Mouse (Mus musculus) hindbrain, embryonic 13.5 days (tissue): Measurements from ENCODE around the gene Notch3. TPM values are rescaled to one million over a fixed set of nuclear protein-coding genes. Genes with fewer than 3 reads are reported as not detected.
A peak's percentile ranks its signal among the peaks of the same experiment; 100 is the strongest.
"Not testable (repeated sequence)": the region's sequence is repeated elsewhere in the genome, so short reads cannot be mapped to it uniquely, and the experiment has no call there.

Experiments
- ATAC-seq: fragments of 200-750 bp; cut with Nextera tagmentation; 2 replicates; pipeline ENCODE4 v1.8.0; 2017; ENCODE audit warnings: moderate TSS enrichment; ENCODE audit not compliant: low FRiP score
- H3K27ac ChIP-seq: fragments of 300-500 bp; sonication (generic); 2 replicates; pipeline ENCODE4 v1.5.1; 2015; ENCODE audit warnings: inconsistent platforms, mild to moderate bottlenecking, moderate library complexity
- H3K27me3 ChIP-seq: fragments of 300-500 bp; sonication (generic); 2 replicates; pipeline ENCODE4 v1.6.1; 2015; ENCODE audit warnings: mild to moderate bottlenecking, inconsistent platforms
- H3K36me3 ChIP-seq: fragments of 300-500 bp; sonication (generic); 2 replicates; pipeline ENCODE4 v1.6.1; 2015; ENCODE audit warnings: mild to moderate bottlenecking, inconsistent platforms
- H3K4me1 ChIP-seq: fragments of 300-500 bp; sonication (generic); replicated peaks from 2 replicates; pipeline ENCODE4 v1.6.1; 2015; ENCODE audit warnings: inconsistent platforms
- H3K4me2 ChIP-seq: fragments of 300-500 bp; sonication (generic); 2 replicates; pipeline ENCODE4 v1.6.1; 2015; ENCODE audit warnings: inconsistent platforms, mild to moderate bottlenecking, moderate library complexity
- H3K4me3 ChIP-seq: fragments of 300-500 bp; sonication (generic); 2 replicates; pipeline ENCODE4 v1.5.1; 2015; ENCODE audit warnings: mild to moderate bottlenecking, inconsistent platforms
- H3K9ac ChIP-seq: fragments of 300-500 bp; sonication (generic); 2 replicates; pipeline ENCODE4 v1.6.1; 2015; ENCODE audit warnings: mild to moderate bottlenecking, inconsistent platforms
- H3K9me3 ChIP-seq: fragments of 300-500 bp; sonication (generic); 2 replicates; pipeline ENCODE4 v1.6.1; 2016; ENCODE audit warnings: inconsistent platforms
- WGBS: fragments of 180-500 bp; shearing (Covaris S2); methylation state at CpG from one replicate; pipeline ENCODE4 v1.1.7; 2015; 5-methylcytosine and 5-hydroxymethylcytosine counted together
- polyA plus RNA-seq: library from polyadenylated mRNA; unstranded; fragments of >200 nt; fragmentation: Nextera tagmentation; extraction: Ambion mirVana; gene quantifications from 2 replicates; pipeline ENCODE4 v1.2.1, GENCODE M21; 2015

Gene Notch3
- polyA plus RNA-seq, 1 experiment from 2014 or later = 8.6 TPM

DNA sequence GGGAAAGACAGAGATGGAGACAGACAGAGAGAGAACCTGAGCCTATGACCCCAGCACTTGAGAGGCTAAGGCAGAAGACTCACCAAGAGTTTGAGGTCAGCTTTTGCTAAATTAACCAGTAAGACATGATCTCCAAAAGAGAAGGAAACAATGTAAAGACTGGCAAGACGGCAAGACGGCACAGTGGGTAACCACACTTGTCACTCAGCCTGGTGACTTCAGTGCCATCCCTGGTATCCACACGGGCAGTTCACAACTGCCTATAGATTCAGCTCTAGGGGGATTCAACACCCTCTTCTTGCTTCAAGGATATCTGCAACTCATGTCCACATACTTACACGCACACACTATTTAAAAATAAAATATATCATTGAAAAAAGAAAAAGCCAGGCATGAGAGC lies 43.1 kb downstream of the Notch3 start:
- Histone ChIP-seq H3K36me3 (peaks cover 44% of the 10 kb centered on the region), H3K9me3 (no peaks in the 10 kb centered on the region), H3K27ac (no peak overlapping the region), H3K4me2 (no peak overlapping the region), H3K27me3 (no peaks in the 10 kb centered on the region), H3K4me1 (peaks cover 10% of the 10 kb centered on the region), H3K9ac (no peak overlapping the region), H3K4me3 (no peak overlapping the region)
- ATAC-seq = no peak
- 93% methylated on average over 4 of the region's 4 CpGs for WGBS

GRCm38 (mm10) chr17:32122587-32122970 lies 44.1 kb downstream of the Notch3 start:
- Histone ChIP-seq H3K9me3 (no peaks in the 10 kb centered on the region), H3K27ac (no peak overlapping the region), H3K4me1 (peaks cover 20% of the 10 kb centered on the region), H3K27me3 (no peaks in the 10 kb centered on the region; the same call in 1 of the 2 replicates), H3K9ac (no peak overlapping the region), H3K4me3 (no peak overlapping the region), H3K4me2 (no peak overlapping the region), H3K36me3 (peaks cover 36% of the 10 kb centered on the region)
- ATAC-seq = no peak
- 81% methylated on average over 14 of the region's 14 CpGs for WGBS

GRCm38 (mm10) chr17:32121833-32122586 lies 44.6 kb downstream of the Notch3 start:
- H3K36me3 ChIP-seq = peaks cover 30% of the 10 kb centered on the region
- 80% methylated on average over 19 of the region's 19 CpGs for WGBS
- no peak overlapping the region for H3K9ac ChIP-seq
- no peak for ATAC-seq
- H3K27ac ChIP-seq = no peak overlapping the region
- H3K27me3 ChIP-seq = peaks cover 6% of the 10 kb centered on the region
- no peak overlapping the region for H3K4me3 ChIP-seq
- H3K4me1 ChIP-seq = peaks cover 25% of the 10 kb centered on the region
- H3K9me3 ChIP-seq = no peaks in the 10 kb centered on the region
- no peak overlapping the region for H3K4me2 ChIP-seq

GRCm38 (mm10) chr17:32120771-32121532 lies 45.7 kb downstream of the Notch3 start:
- no peaks in the 10 kb centered on the region for H3K9me3 ChIP-seq
- peaks cover 14% of the 10 kb centered on the region for H3K27me3 ChIP-seq
- peaks cover 23% of the 10 kb centered on the region for H3K36me3 ChIP-seq
- no peak for ATAC-seq
- peaks cover 25% of the 10 kb centered on the region for H3K4me1 ChIP-seq
- no peak overlapping the region for H3K4me2 ChIP-seq
- no peak overlapping the region for H3K4me3 ChIP-seq
- 82% methylated on average over 9 of the region's 9 CpGs for WGBS
- H3K27ac ChIP-seq = no peak overlapping the region
- H3K9ac ChIP-seq = no peak overlapping the region

DNA sequence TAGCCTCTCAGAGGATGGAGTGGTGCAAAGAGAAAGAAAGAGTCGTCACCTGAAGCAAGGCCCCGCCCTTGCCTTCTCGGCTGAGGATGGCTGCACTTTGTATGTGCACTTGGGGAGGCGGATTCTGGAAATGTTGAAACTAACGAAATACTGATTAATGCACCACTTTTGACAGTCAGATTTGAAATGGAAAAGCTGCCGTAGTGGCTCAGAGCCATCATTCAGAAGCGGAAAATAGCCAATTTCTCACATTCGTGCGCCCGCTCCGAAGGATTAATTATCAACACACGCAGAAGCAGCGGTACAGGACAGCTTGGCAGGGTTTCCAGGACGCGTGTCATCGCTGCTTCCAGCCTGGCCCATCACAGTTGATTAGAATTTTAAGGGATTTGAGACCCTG lies 47.5 kb downstream of the Notch3 start:
- Histone ChIP-seq H3K27ac (no peak overlapping the region), H3K9me3 (no peaks in the 10 kb centered on the region), H3K4me1 (peaks cover 29% of the 10 kb centered on the region), H3K9ac (no peak overlapping the region), H3K36me3 (peaks cover 20% of the 10 kb centered on the region), H3K4me3 (no peak overlapping the region), H3K27me3 (peaks cover 28% of the 10 kb centered on the region), H3K4me2 (no peak overlapping the region)
- 65% methylated on average over 16 of the region's 16 CpGs for whole genome bisulfite sequencing
- ATAC-seq = no peak

DNA sequence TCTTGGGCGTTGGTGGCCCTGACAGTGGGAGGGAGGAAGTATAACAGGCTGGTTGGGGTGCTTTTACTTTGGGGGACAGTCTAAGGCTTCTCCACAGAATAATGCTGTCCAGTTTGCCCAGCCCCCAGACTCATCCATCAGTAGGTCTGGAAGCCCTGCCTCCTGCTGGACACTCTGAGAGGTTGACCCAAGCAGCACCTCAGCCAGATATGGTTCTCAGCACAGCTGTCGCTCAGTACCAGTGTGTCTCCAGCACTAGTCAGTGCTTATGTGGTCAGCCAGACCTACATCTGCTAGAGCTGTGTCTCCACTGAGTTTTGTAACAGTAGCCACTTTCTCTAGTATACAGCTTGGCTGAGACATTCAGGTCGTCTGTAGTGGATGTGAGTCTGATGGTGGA lies 48.2 kb downstream of the Notch3 start:
- Histone ChIP-seq H3K4me1 (peaks cover 36% of the 10 kb centered on the region), H3K36me3 (peaks cover 14% of the 10 kb centered on the region), H3K9me3 (no peaks in the 10 kb centered on the region), H3K4me3 (0 out of 2 replicates have a peak overlapping the region, but pooled peaks have one; percentile 9), H3K4me2 (peak overlapping the region; percentile 48), H3K27me3 (peaks cover 36% of the 10 kb centered on the region), H3K9ac (peak overlapping the region; percentile 43; the same call in 1 of the 2 replicates), H3K27ac (0 out of 2 replicates have a peak overlapping the region, but pooled peaks have one; percentile 12)
- ATAC-seq = no peak
- WGBS = 18% methylated on average over 3 of the region's 3 CpGs

DNA sequence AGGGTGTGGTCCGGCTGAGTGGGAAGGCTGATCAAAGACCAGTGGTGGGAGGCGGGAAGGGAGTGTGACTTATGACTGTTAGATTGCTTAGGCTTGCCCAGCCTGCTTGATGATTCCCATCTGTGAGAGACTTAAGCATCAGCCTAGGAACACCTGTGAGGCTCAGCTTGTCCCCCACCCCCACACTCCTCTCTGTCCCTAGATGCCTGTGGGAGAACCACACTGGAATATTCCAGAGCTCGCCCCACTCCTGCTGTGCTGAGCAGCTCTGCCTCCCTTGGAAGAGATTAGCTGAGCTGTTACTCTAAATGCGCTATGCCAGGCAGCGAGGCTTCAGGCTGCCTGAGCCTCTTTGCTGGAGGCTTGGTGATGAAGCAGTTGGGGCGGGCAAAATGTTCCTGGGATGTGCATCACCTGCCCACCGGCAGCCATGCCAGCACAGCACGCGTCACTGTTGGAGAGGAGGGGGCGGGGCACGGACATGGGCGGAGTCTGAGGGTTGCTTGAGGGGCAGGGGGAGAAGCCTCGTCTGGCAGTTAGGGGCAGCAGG lies 48.7 kb downstream of the Notch3 start:
- Histone ChIP-seq H3K27me3 (peaks cover 41% of the 10 kb centered on the region), H3K9ac (peak overlapping the region; percentile 43; the same call in 1 of the 2 replicates), H3K4me1 (peaks cover 41% of the 10 kb centered on the region), H3K36me3 (peaks cover 12% of the 10 kb centered on the region), H3K4me2 (peak overlapping the region; percentile 48), H3K4me3 (peak overlapping the region; percentile 9; the same call in 1 of the 2 replicates), H3K27ac (0 out of 2 replicates have a peak overlapping the region, but pooled peaks have one; percentile 12)
- peak; percentile 44 for ATAC-seq
- WGBS = 4% methylated on average over 11 of the region's 13 CpGs
- not testable (repeated sequence) for H3K9me3 ChIP-seq

DNA sequence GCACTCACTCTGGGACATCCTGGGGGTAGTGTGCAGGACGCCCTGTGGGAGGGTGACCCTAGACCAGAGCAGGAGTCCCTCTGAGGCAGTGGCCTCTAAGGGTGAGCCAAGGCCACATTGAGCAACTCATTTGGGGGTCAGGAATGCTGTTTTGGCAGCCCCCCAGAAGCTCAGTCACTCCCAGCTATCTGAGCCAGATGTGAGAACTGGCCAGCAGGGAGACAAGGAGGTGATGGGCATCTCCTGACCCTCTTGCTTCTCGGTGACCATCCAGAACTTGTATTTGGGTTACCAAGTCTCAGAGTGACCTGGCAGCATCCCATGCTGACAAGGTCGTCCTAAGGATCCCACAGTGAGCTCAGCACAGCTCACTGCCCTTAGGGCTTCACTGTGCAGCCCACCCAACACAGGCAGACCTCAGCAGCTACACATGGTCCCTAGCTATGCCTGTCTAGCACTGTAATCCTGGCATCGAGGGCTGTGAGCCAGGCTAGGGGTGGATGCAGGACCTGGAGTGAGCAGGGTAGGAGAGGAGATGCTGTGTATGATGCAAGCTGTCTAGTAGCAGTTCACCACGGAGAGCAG lies 49.3 kb downstream of the Notch3 start:
- Histone ChIP-seq H3K4me3 (no peak overlapping the region), H3K9ac (no peak overlapping the region; the same call in 1 of the 2 replicates), H3K9me3 (no peaks in the 10 kb centered on the region), H3K4me2 (peak overlapping the region; percentile 48; the same call in 1 of the 2 replicates), H3K36me3 (peaks cover 6% of the 10 kb centered on the region), H3K27ac (no peak overlapping the region), H3K4me1 (peaks cover 41% of the 10 kb centered on the region), H3K27me3 (peaks cover 46% of the 10 kb centered on the region)
- 42% methylated on average over 5 of the region's 5 CpGs for WGBS
- ATAC-seq = peak; percentile 33; the same call in 1 of the 2 replicates

DNA sequence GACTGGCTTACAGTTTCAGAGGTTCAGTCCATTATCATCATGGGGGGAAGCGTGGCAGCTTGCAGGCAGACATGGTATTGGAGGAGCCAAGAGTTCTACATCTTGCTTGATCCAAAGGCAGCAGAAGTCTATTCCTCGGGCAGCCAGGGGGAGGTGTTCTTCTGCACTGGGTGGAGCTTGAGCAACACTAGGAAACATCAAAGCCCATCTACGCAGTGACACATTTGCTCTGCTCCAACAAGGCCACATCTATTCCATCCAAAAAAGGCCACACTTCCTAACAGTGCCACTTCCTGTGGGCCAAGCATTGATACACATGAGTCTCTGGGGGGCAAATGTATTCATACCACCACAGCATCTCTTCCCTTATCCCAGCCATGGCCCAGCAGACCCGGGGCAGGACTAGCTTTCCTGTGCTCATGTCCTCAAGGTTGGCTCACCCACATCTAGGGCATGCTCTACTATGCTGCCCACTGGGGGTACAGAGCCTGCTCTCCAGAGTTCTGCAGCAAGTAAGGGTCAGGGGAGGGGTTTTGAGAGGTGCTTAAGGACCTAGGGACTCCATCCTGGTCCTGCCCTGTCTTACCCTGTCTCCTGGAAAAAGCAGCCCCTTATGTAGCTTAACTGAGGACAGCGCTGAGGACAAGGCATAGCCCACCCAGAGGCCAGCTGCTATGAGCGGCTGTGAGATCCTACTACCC lies 49.9 kb downstream of the Notch3 start:
- 77% methylated on average over 6 of the region's 6 CpGs for WGBS
- Histone ChIP-seq H3K36me3 (no peaks in the 10 kb centered on the region), H3K4me3 (no peak overlapping the region), H3K27me3 (peaks cover 47% of the 10 kb centered on the region), H3K4me2 (no peak overlapping the region), H3K9ac (no peak overlapping the region), H3K4me1 (peaks cover 41% of the 10 kb centered on the region), H3K27ac (no peak overlapping the region), H3K9me3 (no peaks in the 10 kb centered on the region)
- ATAC-seq = no peak

DNA sequence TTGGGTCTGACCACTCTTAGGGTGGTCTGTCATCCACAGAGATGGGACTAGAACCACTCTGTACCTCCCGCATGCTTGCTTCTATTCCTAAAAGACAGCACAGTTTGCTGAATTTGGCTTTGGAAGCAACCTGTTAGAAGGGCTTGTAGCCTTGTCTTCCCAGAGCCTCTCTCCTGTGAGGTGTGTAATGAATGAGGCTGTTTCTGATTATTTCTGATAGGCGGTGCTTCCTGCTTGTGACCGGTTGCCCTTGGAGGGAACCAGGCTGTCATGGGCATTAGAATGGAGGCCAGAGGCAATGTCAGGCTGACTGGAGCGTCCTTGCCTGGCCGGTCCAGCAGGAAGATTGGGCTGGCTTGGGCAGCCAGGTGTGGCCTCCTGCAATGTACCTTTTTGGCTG lies 52.2 kb downstream of the Notch3 start:
- Histone ChIP-seq H3K27me3 (peaks cover 47% of the 10 kb centered on the region), H3K4me3 (peak overlapping the region; percentile 51), H3K9ac (peak overlapping the region; percentile 71), H3K4me1 (peaks cover 38% of the 10 kb centered on the region), H3K4me2 (peak overlapping the region; percentile 85)
- not testable (repeated sequence) for ATAC-seq, H3K9me3 ChIP-seq, H3K36me3 ChIP-seq, H3K27ac ChIP-seq
- 61% methylated on average over 5 of the region's 5 CpGs for WGBS

GRCm38 (mm10) chr17:32113523-32114421 lies 52.9 kb downstream of the Notch3 start:
- H3K4me2 ChIP-seq = peak overlapping the region; percentile 85
- peak; percentile 58 for ATAC-seq
- H3K4me1 ChIP-seq = peaks cover 32% of the 10 kb centered on the region
- peaks cover 47% of the 10 kb centered on the region for H3K27me3 ChIP-seq
- no peaks in the 10 kb centered on the region for H3K36me3 ChIP-seq
- WGBS = under 1% methylated on average over 56 of the region's 56 CpGs
- peak overlapping the region; percentile 51 for H3K4me3 ChIP-seq
- no peak overlapping the region for H3K27ac ChIP-seq
- peak overlapping the region; percentile 71 for H3K9ac ChIP-seq
- no peaks in the 10 kb centered on the region for H3K9me3 ChIP-seq
